Mouse (Mus musculus): ENCODE measurements around the gene Obsl1.

The Obsl1 gene

GRCm38 (mm10) chr1:75487040-75487404, 19.2 kb downstream of the Obsl1 start:
- DNase-seq (ENCODE audit: low read depth) = no peak

GRCm38 (mm10) chr1:75486561-75486960, 19.7 kb downstream of the Obsl1 start:
- peak; percentile 39 for DNase-seq (ENCODE audit: low read depth)

GRCm38 (mm10) chr1:75480735-75481134, 25.5 kb downstream of the Obsl1 start:
- DNase-seq (ENCODE audit: low read depth) = no peak

GRCm38 (mm10) chr1:75480036-75480435, 26.2 kb downstream of the Obsl1 start:
- DNase-seq (ENCODE audit: low read depth) = no peak

GRCm38 (mm10) chr1:75479635-75479989, 26.6 kb downstream of the Obsl1 start:
- no peak for DNase-seq (ENCODE audit: low read depth)

- peak; percentile 96 for DNase-seq (ENCODE audit: low read depth)
Measured at GRCm38 (mm10) chr1:75478916-75479634, 27.2 kb downstream of the Obsl1 start, which contains the start of the genes Chpf and Tmem198. Chpf (minus strand) TSS chr1:75479307. Tmem198 (plus strand) TSS chr1:75479532.

GRCm38 (mm10) chr1:75478497-75478896, 27.8 kb downstream of the Obsl1 start:
- no peak for DNase-seq (ENCODE audit: low read depth)

- peak; percentile 66 for DNase-seq (ENCODE audit: low read depth)
Measured at GRCm38 (mm10) chr1:75477966-75478290, 28.3 kb downstream of the Obsl1 start.

- DNase-seq (ENCODE audit: low read depth) = peak; percentile 91
Measured at GRCm38 (mm10) chr1:75477264-75477965, 28.8 kb downstream of the Obsl1 start.

GRCm38 (mm10) chr1:75476441-75476840, 29.8 kb downstream of the Obsl1 start:
- DNase-seq (ENCODE audit: low read depth) = no peak

GRCm38 (mm10) chr1:75469287-75469825, 36.9 kb downstream of the Obsl1 start:
- no peak for DNase-seq (ENCODE audit: low read depth)

- peak; percentile 86 for DNase-seq (ENCODE audit: low read depth)
Measured at GRCm38 (mm10) chr1:75467215-75467927, 38.9 kb downstream of the Obsl1 start.

- DNase-seq (ENCODE audit: low read depth) = no peak
Measured at GRCm38 (mm10) chr1:75463652-75464204, 42.5 kb downstream of the Obsl1 start.

GRCm38 (mm10) chr1:75462636-75463035, 43.6 kb downstream of the Obsl1 start:
- DNase-seq (ENCODE audit: low read depth) = no peak

- DNase-seq (ENCODE audit: low read depth) = no peak
Measured at GRCm38 (mm10) chr1:75460297-75460696, 46.0 kb downstream of the Obsl1 start.

- DNase-seq (ENCODE audit: low read depth) = no peak
Measured at GRCm38 (mm10) chr1:75458789-75459684, 47.2 kb downstream of the Obsl1 start.

- no peak for DNase-seq (ENCODE audit: low read depth)
Measured at GRCm38 (mm10) chr1:75458025-75458788, 48.0 kb downstream of the Obsl1 start.

GRCm38 (mm10) chr1:75457710-75458024, 48.6 kb downstream of the Obsl1 start:
- no peak for DNase-seq (ENCODE audit: low read depth)

- DNase-seq (ENCODE audit: low read depth) = peak; percentile 45
Measured at GRCm38 (mm10) chr1:75456746-75457564, 49.3 kb downstream of the Obsl1 start.

GRCm38 (mm10) chr1:75455948-75456347, 50.3 kb downstream of the Obsl1 start:
- no peak for DNase-seq (ENCODE audit: low read depth)
